Mouse (Mus musculus): ENCODE measurements around the gene Skida1. TPM values are rescaled to one million over a fixed set of nuclear protein-coding genes. Genes with fewer than 3 reads are reported as not detected.

Skida1 gene
- polyA plus RNA-seq, 1 experiment from 2014 or later = 10.3 TPM

GRCm38 (mm10) chr2:18025116-18025515, 23.7 kb downstream of the Skida1 start:
- H3K27me3 ChIP-seq = no peaks in the 10 kb centered on the region
- 0 out of 2 replicates have a peak overlapping the region, but pooled peaks have one; percentile 67 for H3K4me3 ChIP-seq (replicated peaks)
- no peak overlapping the region for H3K27ac ChIP-seq
- no peak overlapping the region for H3K9ac ChIP-seq
- no peak for ATAC-seq (replicated peaks; ENCODE audit: low FRiP score)
- WGBS = 57% methylated on average over 5 of the region's 5 CpGs
- peak overlapping the region; percentile 95 for H3K4me2 ChIP-seq
- no peaks in the 10 kb centered on the region for H3K36me3 ChIP-seq
- H3K9me3 ChIP-seq (replicated peaks) = no peaks in the 10 kb centered on the region
- H3K4me1 ChIP-seq = peaks cover 19% of the 10 kb centered on the region

GRCm38 (mm10) chr2:18022886-18023285, 26.0 kb downstream of the Skida1 start:
- 50% methylated on average over 1 of the region's 1 CpGs for WGBS
- no peak overlapping the region for H3K4me3 ChIP-seq (replicated peaks)
- H3K4me1 ChIP-seq = peaks cover 16% of the 10 kb centered on the region
- ATAC-seq (replicated peaks; ENCODE audit: low FRiP score) = no peak
- H3K27ac ChIP-seq = no peak overlapping the region
- no peaks in the 10 kb centered on the region for H3K9me3 ChIP-seq (replicated peaks)
- no peak overlapping the region for H3K9ac ChIP-seq
- H3K27me3 ChIP-seq = no peaks in the 10 kb centered on the region
- H3K36me3 ChIP-seq = no peaks in the 10 kb centered on the region
- no peak overlapping the region for H3K4me2 ChIP-seq

- no peak overlapping the region for H3K4me3 ChIP-seq (replicated peaks)
- ATAC-seq (replicated peaks; ENCODE audit: low FRiP score) = no peak
- no peaks in the 10 kb centered on the region for H3K36me3 ChIP-seq
- no peaks in the 10 kb centered on the region for H3K9me3 ChIP-seq (replicated peaks)
- no peaks in the 10 kb centered on the region for H3K27me3 ChIP-seq
- no peak overlapping the region for H3K9ac ChIP-seq
- no peak overlapping the region for H3K4me2 ChIP-seq
- H3K4me1 ChIP-seq = no peaks in the 10 kb centered on the region
- WGBS = 58% methylated on average over 1 of the region's 1 CpGs
- no peak overlapping the region for H3K27ac ChIP-seq
Observed at GRCm38 (mm10) chr2:18019122-18019521, 29.7 kb downstream of the Skida1 start.

- Histone ChIP-seq H3K9me3 (replicated peaks) (no peaks in the 10 kb centered on the region), H3K36me3 (no peaks in the 10 kb centered on the region), H3K4me2 (no peak overlapping the region), H3K27me3 (no peaks in the 10 kb centered on the region), H3K27ac (no peak overlapping the region), H3K4me3 (replicated peaks) (no peak overlapping the region), H3K4me1 (no peaks in the 10 kb centered on the region), H3K9ac (no peak overlapping the region)
- ATAC-seq (replicated peaks; ENCODE audit: low FRiP score) = no peak
- WGBS = 89% methylated on average over 6 of the region's 6 CpGs
Observed at GRCm38 (mm10) chr2:18017321-18017720, 31.5 kb downstream of the Skida1 start.

- Histone ChIP-seq H3K27ac (no peak overlapping the region), H3K9ac (no peak overlapping the region), H3K9me3 (replicated peaks) (no peaks in the 10 kb centered on the region), H3K4me2 (no peak overlapping the region), H3K36me3 (no peaks in the 10 kb centered on the region), H3K4me3 (replicated peaks) (no peak overlapping the region), H3K4me1 (no peaks in the 10 kb centered on the region), H3K27me3 (no peaks in the 10 kb centered on the region)
- no peak for ATAC-seq (replicated peaks; ENCODE audit: low FRiP score)
- 94% methylated on average over 1 of the region's 1 CpGs for WGBS
Observed at GRCm38 (mm10) chr2:18016639-18017038, 32.2 kb downstream of the Skida1 start.

- WGBS = 65% methylated on average over 3 of the region's 3 CpGs
- H3K9me3 ChIP-seq (replicated peaks) = no peaks in the 10 kb centered on the region
- H3K4me3 ChIP-seq (replicated peaks) = no peak overlapping the region
- H3K4me1 ChIP-seq = no peaks in the 10 kb centered on the region
- no peak overlapping the region for H3K4me2 ChIP-seq
- H3K9ac ChIP-seq = no peak overlapping the region
- no peaks in the 10 kb centered on the region for H3K36me3 ChIP-seq
- no peaks in the 10 kb centered on the region for H3K27me3 ChIP-seq
- no peak for ATAC-seq (replicated peaks; ENCODE audit: low FRiP score)
- no peak overlapping the region for H3K27ac ChIP-seq
Observed at GRCm38 (mm10) chr2:18015581-18015980, 33.3 kb downstream of the Skida1 start.

GRCm38 (mm10) chr2:18012866-18013265, 36.0 kb downstream of the Skida1 start:
- Histone ChIP-seq H3K27me3 (no peaks in the 10 kb centered on the region), H3K4me3 (replicated peaks) (no peak overlapping the region), H3K9me3 (replicated peaks) (no peaks in the 10 kb centered on the region), H3K9ac (no peak overlapping the region), H3K4me2 (no peak overlapping the region), H3K36me3 (no peaks in the 10 kb centered on the region), H3K27ac (no peak overlapping the region), H3K4me1 (no peaks in the 10 kb centered on the region)
- no peak for ATAC-seq (replicated peaks; ENCODE audit: low FRiP score)
- 89% methylated on average over 3 of the region's 3 CpGs for WGBS

- no peak overlapping the region for H3K9ac ChIP-seq
- H3K27ac ChIP-seq = no peak overlapping the region
- WGBS = 87% methylated on average over 6 of the region's 6 CpGs
- no peak overlapping the region for H3K4me3 ChIP-seq (replicated peaks)
- H3K9me3 ChIP-seq (replicated peaks) = no peaks in the 10 kb centered on the region
- H3K36me3 ChIP-seq = no peaks in the 10 kb centered on the region
- H3K27me3 ChIP-seq = no peaks in the 10 kb centered on the region
- H3K4me2 ChIP-seq = no peak overlapping the region
- no peak for ATAC-seq (replicated peaks; ENCODE audit: low FRiP score)
- H3K4me1 ChIP-seq = no peaks in the 10 kb centered on the region
Observed at GRCm38 (mm10) chr2:18011226-18011625, 37.6 kb downstream of the Skida1 start.

GRCm38 (mm10) chr2:18005137-18005536, 43.7 kb downstream of the Skida1 start:
- Histone ChIP-seq H3K27ac (peak overlapping the region; percentile 81), H3K9ac (no peak overlapping the region), H3K9me3 (replicated peaks) (no peaks in the 10 kb centered on the region), H3K4me1 (peaks cover 16% of the 10 kb centered on the region), H3K4me3 (replicated peaks) (no peak overlapping the region), H3K36me3 (no peaks in the 10 kb centered on the region), H3K4me2 (peak overlapping the region; percentile 31), H3K27me3 (no peaks in the 10 kb centered on the region)
- ATAC-seq (replicated peaks; ENCODE audit: low FRiP score) = 0 out of 2 replicates have a peak, but pooled peaks have one; percentile 22
- WGBS = 23% methylated on average over 8 of the region's 8 CpGs

GRCm38 (mm10) chr2:18004286-18004685, 44.6 kb downstream of the Skida1 start:
- Histone ChIP-seq H3K36me3 (no peaks in the 10 kb centered on the region), H3K27ac (peak overlapping the region; percentile 81), H3K27me3 (no peaks in the 10 kb centered on the region)

GRCm38 (mm10) chr2:18002306-18002705, 46.5 kb downstream of the Skida1 start:
- ATAC-seq (replicated peaks; ENCODE audit: low FRiP score) = no peak
- no peak overlapping the region for H3K27ac ChIP-seq
- no peak overlapping the region for H3K4me3 ChIP-seq (replicated peaks)
- H3K27me3 ChIP-seq = no peaks in the 10 kb centered on the region
- H3K36me3 ChIP-seq = no peaks in the 10 kb centered on the region
- WGBS = 98% methylated on average over 3 of the region's 3 CpGs
- H3K4me1 ChIP-seq = peaks cover 16% of the 10 kb centered on the region
- no peak overlapping the region for H3K4me2 ChIP-seq
- H3K9ac ChIP-seq = no peak overlapping the region
- no peaks in the 10 kb centered on the region for H3K9me3 ChIP-seq (replicated peaks)

More at GRCm38 (mm10) chr2:18004286-18004685, 44.6 kb downstream of the Skida1 start:
- H3K4me2 ChIP-seq = no peak overlapping the region
- 50% methylated on average over 4 of the region's 4 CpGs for WGBS
- ATAC-seq (replicated peaks; ENCODE audit: low FRiP score) = no peak
- H3K9me3 ChIP-seq (replicated peaks) = no peaks in the 10 kb centered on the region
- no peak overlapping the region for H3K4me3 ChIP-seq (replicated peaks)
- no peak overlapping the region for H3K9ac ChIP-seq
- H3K4me1 ChIP-seq = peaks cover 16% of the 10 kb centered on the region

- Histone ChIP-seq H3K9me3 (replicated peaks) (no peaks in the 10 kb centered on the region), H3K27me3 (no peaks in the 10 kb centered on the region), H3K4me1 (no peaks in the 10 kb centered on the region), H3K27ac (no peak within 1 kb of the TSS), H3K36me3 (no peaks in the 10 kb centered on the region), H3K9ac (no peak within 1 kb of the TSS), H3K4me3 (replicated peaks) (no peak within 1 kb of the TSS), H3K4me2 (no peak within 1 kb of the TSS)
- no peak for ATAC-seq (replicated peaks; ENCODE audit: low FRiP score)
Observed at GRCm38 (mm10) chr2:17996858-17997257, 52.0 kb downstream of the Skida1 start, which contains the start of gene H2al2a. Gene H2al2a (minus strand): TSS chr2:17996958.
